Mouse (Mus musculus) hindbrain, embryonic 13.5 days (tissue): ENCODE measurements around the gene Atp5mpl. TPM values are rescaled to one million over a fixed set of nuclear protein-coding genes. Genes with fewer than 3 reads are reported as not detected.

Source experiments
- ATAC-seq: fragments of 200-750 bp; cut with Nextera tagmentation; 2 replicates; pipeline ENCODE4 v1.8.0; 2017; ENCODE audit warnings: moderate TSS enrichment; ENCODE audit not compliant: low FRiP score
- H3K27ac ChIP-seq: fragments of 300-500 bp; sonication (generic); 2 replicates; pipeline ENCODE4 v1.5.1; 2015; ENCODE audit warnings: inconsistent platforms, mild to moderate bottlenecking, moderate library complexity
- H3K27me3 ChIP-seq: fragments of 300-500 bp; sonication (generic); 2 replicates; pipeline ENCODE4 v1.6.1; 2015; ENCODE audit warnings: mild to moderate bottlenecking, inconsistent platforms
- H3K36me3 ChIP-seq: fragments of 300-500 bp; sonication (generic); 2 replicates; pipeline ENCODE4 v1.6.1; 2015; ENCODE audit warnings: mild to moderate bottlenecking, inconsistent platforms
- H3K4me1 ChIP-seq: fragments of 300-500 bp; sonication (generic); replicated peaks from 2 replicates; pipeline ENCODE4 v1.6.1; 2015; ENCODE audit warnings: inconsistent platforms
- H3K4me2 ChIP-seq: fragments of 300-500 bp; sonication (generic); 2 replicates; pipeline ENCODE4 v1.6.1; 2015; ENCODE audit warnings: inconsistent platforms, mild to moderate bottlenecking, moderate library complexity
- H3K4me3 ChIP-seq: fragments of 300-500 bp; sonication (generic); 2 replicates; pipeline ENCODE4 v1.5.1; 2015; ENCODE audit warnings: mild to moderate bottlenecking, inconsistent platforms
- H3K9ac ChIP-seq: fragments of 300-500 bp; sonication (generic); 2 replicates; pipeline ENCODE4 v1.6.1; 2015; ENCODE audit warnings: mild to moderate bottlenecking, inconsistent platforms
- H3K9me3 ChIP-seq: fragments of 300-500 bp; sonication (generic); 2 replicates; pipeline ENCODE4 v1.6.1; 2016; ENCODE audit warnings: inconsistent platforms
- WGBS: fragments of 180-500 bp; shearing (Covaris S2); methylation state at CpG from one replicate; pipeline ENCODE4 v1.1.7; 2015; 5-methylcytosine and 5-hydroxymethylcytosine counted together
- polyA plus RNA-seq: library from polyadenylated mRNA; unstranded; fragments of >200 nt; fragmentation: Nextera tagmentation; extraction: Ambion mirVana; gene quantifications from 2 replicates; pipeline ENCODE4 v1.2.1, GENCODE M21; 2015

Atp5mpl gene
- 734 and 738 TPM in 2 replicates for polyA plus RNA-seq

DNA sequence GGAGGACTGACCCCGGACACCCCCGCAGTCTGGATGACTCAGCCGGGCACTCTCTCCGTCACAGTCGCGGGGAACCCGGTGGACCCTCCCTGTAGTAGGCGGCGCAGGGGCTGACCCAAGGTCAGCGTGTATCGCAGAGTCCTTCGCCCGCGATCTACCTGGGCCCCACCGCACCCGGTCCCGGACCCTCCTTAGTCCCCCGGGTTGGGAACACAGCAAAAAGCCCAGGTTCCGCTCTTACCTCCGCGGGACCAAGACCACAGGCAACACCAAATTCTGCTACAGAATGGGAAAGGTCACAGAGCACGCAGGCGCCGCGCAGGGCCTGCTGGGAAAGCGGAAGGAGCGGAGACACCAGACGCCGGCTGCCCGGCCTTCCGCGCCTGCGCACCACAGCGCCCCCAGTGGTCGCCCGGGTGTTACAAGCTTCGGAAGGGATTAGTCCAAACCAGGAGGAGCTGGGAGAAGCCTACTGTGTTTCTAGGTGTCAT lies at the start of gene Atp5mpl:
Gene Atp5mpl (minus strand): TSS at position 295 of the 491 bp plus-strand sequence.
- H3K27ac ChIP-seq, result peak within 1 kb of the TSS; percentile 74
- peak within 1 kb of the TSS; percentile 97 for H3K4me3 ChIP-seq
- peak within 1 kb of the TSS; percentile 98 for H3K9ac ChIP-seq
- H3K9me3 ChIP-seq, result no peaks in the 10 kb centered on the region
- H3K36me3 ChIP-seq, result peaks cover 12% of the 10 kb centered on the region
- no peaks in the 10 kb centered on the region for H3K27me3 ChIP-seq
- ATAC-seq, result peak; percentile 94
- H3K4me2 ChIP-seq, result peak within 1 kb of the TSS; percentile 82
- 1% methylated on average over 37 of the region's 37 CpGs for WGBS
- peaks cover 29% of the 10 kb centered on the region for H3K4me1 ChIP-seq

DNA sequence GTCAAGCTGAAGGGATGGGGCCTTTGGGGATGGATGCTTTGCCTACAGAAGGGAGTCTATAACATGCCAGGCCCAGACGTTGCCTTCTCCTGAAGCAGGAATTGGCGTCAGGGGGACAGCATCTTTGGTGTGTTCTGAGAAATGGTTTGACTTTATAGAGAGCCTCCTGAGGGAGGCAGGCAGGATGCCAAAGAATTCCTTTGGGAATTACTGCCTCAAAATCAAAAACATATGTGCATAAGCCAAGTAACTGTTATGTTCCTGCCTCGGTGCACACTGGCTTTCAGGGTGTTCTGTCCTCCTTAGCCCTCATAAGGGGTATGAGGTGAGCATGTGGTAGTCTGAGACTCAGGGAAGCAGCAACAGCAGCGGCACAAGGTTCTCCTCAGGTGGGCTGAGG lies 49.6 kb upstream of the Atp5mpl start:
- Histone ChIP-seq H3K9me3 (no peaks in the 10 kb centered on the region), H3K27me3 (no peaks in the 10 kb centered on the region), H3K4me3 (no peak overlapping the region), H3K27ac (no peak overlapping the region), H3K9ac (no peak overlapping the region), H3K4me2 (no peak overlapping the region), H3K4me1 (peaks cover 10% of the 10 kb centered on the region), H3K36me3 (no peaks in the 10 kb centered on the region)
- 80% methylated on average over 4 of the region's 4 CpGs for WGBS
- ATAC-seq, result no peak

DNA sequence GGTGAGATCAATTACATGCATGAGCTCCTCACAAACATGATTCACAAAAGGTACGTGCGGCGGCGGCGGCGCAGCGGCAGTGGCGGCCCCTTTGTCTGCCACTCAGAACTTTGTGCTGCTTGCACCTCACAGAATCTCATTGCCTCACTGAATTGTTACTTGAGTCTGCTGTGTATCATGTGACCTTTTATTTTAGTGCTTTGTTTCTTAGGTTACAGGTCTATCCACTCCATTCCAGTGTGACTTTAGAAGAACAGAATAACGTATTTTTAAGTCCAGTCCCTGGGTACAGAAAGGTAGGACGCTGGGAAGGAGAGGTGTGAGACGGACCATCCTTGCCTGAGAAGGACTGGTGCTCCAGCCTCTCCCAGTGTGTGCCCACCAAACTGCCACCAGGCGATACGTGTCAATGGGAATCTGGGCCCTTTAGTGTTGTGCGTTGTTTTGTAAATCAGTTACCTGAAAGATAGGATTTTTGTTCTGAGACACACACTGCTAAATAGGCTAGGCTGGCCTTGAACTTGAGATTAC lies 46.6 kb upstream of the Atp5mpl start:
- ATAC-seq, result peak; percentile 17; the same call in 1 of the 2 replicates

DNA sequence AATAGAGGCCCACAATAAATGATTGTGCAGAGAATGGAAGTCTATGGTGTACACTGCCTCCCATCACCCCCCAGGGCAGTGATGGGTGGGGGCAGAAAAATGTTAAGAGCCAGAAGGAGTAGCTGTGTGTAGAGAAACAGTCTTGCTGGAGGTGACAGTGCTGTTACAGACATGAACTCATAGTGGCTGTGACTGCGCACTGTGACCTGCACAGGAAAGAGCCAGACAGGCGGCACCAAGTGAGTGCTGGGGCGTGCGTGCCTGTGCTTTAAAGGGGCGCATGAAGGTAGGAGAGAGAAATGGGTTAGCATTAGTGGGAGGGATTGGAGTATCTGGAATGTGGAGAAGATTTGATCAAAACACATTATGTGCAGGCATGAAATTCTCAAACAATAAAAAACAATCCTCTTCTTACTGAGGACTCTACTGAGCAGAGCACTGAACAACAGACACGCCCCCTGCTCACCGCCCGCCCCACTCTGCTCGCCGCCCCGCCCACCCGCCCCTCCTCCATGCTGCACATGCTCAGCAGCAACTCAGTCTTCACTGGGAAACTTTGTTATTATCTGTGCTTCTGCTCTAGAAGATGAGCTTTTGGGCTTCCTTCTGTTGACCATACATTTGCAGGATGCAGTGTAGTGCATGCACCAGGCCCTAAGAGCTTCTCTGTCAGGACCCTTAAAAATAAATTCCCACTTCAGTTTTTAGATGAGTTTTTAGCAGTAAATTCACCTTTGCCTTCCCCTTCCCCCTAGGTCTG lies 45.9 kb upstream of the Atp5mpl start:
- Histone ChIP-seq H3K4me2 (peak overlapping the region; percentile 48), H3K27ac (peak overlapping the region; percentile 32; the same call in 1 of the 2 replicates), H3K9ac (peak overlapping the region; percentile 46; the same call in 1 of the 2 replicates), H3K4me1 (peaks cover 10% of the 10 kb centered on the region), H3K4me3 (peak overlapping the region; percentile 20), H3K27me3 (no peaks in the 10 kb centered on the region), H3K36me3 (no peaks in the 10 kb centered on the region), H3K9me3 (no peaks in the 10 kb centered on the region)
- 27% methylated on average over 12 of the region's 12 CpGs for WGBS
- peak; percentile 83 for ATAC-seq

More for the DNA sequence above, 46.6 kb upstream of the Atp5mpl start:
- Histone ChIP-seq H3K9ac (peak overlapping the region; percentile 46; the same call in 1 of the 2 replicates), H3K4me3 (peak overlapping the region; percentile 20), H3K27ac (peak overlapping the region; percentile 32; the same call in 1 of the 2 replicates), H3K4me1 (peaks cover 10% of the 10 kb centered on the region), H3K27me3 (no peaks in the 10 kb centered on the region), H3K4me2 (peak overlapping the region; percentile 48), H3K9me3 (no peaks in the 10 kb centered on the region), H3K36me3 (no peaks in the 10 kb centered on the region)
- WGBS, result 13% methylated on average over 14 of the region's 14 CpGs

DNA sequence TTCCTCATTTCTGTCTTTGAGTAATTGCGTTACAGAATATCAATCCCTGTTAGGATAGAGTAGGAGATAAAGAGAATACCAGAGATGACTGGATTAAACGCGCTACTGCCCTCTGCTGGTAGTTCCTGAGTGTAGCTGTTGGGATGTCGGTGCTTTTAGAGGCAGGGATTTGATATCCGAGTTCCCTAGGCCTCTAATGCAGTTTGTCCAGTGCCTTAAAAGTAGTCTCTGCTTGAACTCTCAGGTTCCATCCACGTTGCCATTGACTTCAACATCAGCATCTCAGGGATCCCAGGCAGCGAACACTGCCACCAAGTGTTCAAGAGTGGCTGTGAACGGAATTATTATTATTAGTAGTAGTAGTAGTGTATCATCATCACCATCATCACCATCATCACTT lies 34.4 kb upstream of the Atp5mpl start:
- 0 out of 2 replicates have a peak, but pooled peaks have one; percentile 21 for ATAC-seq
- no peaks in the 10 kb centered on the region for H3K9me3 ChIP-seq
- no peak overlapping the region for H3K4me3 ChIP-seq
- H3K27me3 ChIP-seq, result no peaks in the 10 kb centered on the region
- no peak overlapping the region for H3K9ac ChIP-seq
- H3K4me1 ChIP-seq, result no peaks in the 10 kb centered on the region
- 23% methylated on average over 8 of the region's 8 CpGs for WGBS
- H3K36me3 ChIP-seq, result no peaks in the 10 kb centered on the region
- H3K27ac ChIP-seq, result no peak overlapping the region
- no peak overlapping the region for H3K4me2 ChIP-seq

DNA sequence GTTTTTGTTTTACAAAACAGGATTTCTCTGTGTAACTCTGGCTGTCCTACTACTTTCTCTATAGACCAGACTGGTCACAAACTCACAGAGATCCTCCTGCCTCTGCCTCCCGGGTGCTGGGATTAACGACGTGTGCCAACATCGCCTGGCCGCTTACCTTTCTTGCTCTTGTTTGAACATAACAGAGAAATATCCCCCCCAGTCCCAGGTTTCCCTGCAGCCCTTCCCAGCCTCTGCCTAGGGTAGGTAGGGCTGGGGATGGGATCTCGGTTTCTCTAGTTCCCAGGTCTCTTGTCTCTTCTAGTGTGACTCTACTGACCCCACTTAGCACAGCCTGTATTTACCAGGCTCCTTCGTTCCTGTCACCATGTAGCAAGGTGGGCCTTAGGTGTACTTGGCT lies 33.0 kb upstream of the Atp5mpl start:
- Histone ChIP-seq H3K4me1 (no peaks in the 10 kb centered on the region), H3K9ac (no peak overlapping the region), H3K27me3 (no peaks in the 10 kb centered on the region), H3K4me3 (no peak overlapping the region), H3K4me2 (no peak overlapping the region), H3K27ac (no peak overlapping the region), H3K36me3 (no peaks in the 10 kb centered on the region), H3K9me3 (no peaks in the 10 kb centered on the region)
- whole genome bisulfite sequencing, result 98% methylated on average over 7 of the region's 7 CpGs
- ATAC-seq, result no peak

DNA sequence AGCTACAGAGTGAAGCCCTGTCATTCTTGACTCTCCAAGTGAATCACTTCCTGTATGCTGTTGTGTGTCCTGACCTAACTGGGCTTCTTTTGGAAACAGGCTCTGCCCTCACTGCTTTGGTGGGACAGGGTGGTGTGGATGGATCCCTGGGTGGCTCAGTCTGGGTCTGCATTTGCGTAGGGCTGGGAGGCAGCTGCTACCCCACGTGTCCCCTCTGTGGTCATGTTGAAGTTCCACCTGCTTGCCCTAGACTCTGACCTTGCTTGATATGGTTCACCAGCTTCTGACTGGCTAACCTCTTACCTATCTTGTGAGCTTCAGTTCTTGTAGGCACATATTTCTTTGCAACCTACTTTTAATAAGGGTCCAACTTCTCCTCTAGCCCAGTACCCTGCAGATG lies 28.4 kb upstream of the Atp5mpl start:
- H3K4me3 ChIP-seq, result no peak overlapping the region
- no peak overlapping the region for H3K9ac ChIP-seq
- H3K4me2 ChIP-seq, result no peak overlapping the region
- no peaks in the 10 kb centered on the region for H3K9me3 ChIP-seq
- 98% methylated on average over 2 of the region's 2 CpGs for WGBS
- no peaks in the 10 kb centered on the region for H3K4me1 ChIP-seq
- no peak for ATAC-seq
- H3K27ac ChIP-seq, result no peak overlapping the region
- no peaks in the 10 kb centered on the region for H3K36me3 ChIP-seq
- H3K27me3 ChIP-seq, result no peaks in the 10 kb centered on the region

DNA sequence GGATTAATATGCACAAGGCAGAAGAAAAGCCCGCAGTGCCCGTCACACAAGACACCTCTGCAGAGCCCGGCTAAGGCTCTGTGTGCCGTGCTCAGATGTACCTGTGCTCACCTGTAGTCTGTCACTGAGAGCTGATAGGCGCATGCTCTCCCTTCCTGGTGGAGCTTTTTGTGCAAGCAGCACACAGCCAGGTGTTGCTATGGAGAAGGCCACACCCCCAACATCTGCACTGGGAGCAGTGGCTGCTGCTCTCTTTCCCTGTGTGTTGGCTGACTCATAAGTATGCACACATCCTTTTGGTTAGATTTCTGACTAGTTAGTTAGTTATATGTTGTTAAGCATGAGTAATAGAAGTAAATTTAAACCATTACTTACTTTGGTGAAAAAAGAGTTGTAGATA lies 25.8 kb upstream of the Atp5mpl start:
- Histone ChIP-seq H3K9me3 (no peaks in the 10 kb centered on the region), H3K36me3 (no peaks in the 10 kb centered on the region), H3K9ac (no peak overlapping the region), H3K27ac (no peak overlapping the region), H3K27me3 (no peaks in the 10 kb centered on the region), H3K4me1 (no peaks in the 10 kb centered on the region), H3K4me2 (no peak overlapping the region), H3K4me3 (no peak overlapping the region)
- no peak for ATAC-seq
- WGBS, result 90% methylated on average over 5 of the region's 5 CpGs

DNA sequence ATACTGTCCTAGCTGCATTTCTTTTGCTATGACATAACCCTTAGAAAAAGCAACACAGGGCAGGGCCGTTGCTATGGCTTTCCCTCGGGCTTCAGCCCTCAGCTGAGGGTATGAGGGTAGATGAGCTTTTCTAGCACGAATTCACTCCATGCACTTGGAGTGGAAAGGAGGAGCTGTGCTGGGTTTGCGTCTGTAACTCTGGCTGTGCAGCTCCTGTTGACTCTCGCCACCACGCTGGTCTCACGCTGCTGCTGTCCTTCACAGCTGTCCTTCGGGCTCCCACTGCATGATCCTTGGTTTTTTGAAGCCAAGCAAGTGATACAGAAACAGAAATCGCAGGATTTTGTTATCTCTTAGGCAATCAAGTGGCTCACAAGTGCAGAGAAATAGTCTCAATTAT lies 20.0 kb upstream of the Atp5mpl start:
- Histone ChIP-seq H3K9ac (no peak overlapping the region), H3K4me1 (no peaks in the 10 kb centered on the region), H3K4me2 (no peak overlapping the region), H3K36me3 (no peaks in the 10 kb centered on the region), H3K9me3 (no peaks in the 10 kb centered on the region), H3K27ac (no peak overlapping the region), H3K4me3 (no peak overlapping the region), H3K27me3 (no peaks in the 10 kb centered on the region)
- WGBS, result 56% methylated on average over 9 of the region's 9 CpGs
- no peak for ATAC-seq

DNA sequence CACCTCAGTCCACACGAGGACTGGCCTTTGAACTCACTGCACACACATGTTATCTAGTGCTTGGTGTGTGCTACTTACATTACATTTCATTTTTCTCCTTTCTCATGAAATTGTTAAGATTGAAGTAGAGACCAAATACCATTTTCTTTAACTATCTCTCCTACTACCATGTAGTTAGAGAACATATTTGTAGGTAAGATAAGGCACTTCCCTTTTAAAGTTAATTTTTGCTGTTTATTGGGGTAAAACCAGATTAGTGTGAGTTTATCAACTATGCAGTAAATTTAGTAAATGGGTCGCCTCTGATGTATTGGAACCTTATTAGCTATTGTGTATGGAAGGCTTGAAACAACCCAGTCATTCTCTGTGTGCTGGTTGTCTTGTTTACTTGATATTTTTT lies 16.4 kb upstream of the Atp5mpl start:
- H3K9ac ChIP-seq, result no peak overlapping the region
- 81% methylated on average over 2 of the region's 2 CpGs for WGBS
- no peak for ATAC-seq
- no peaks in the 10 kb centered on the region for H3K4me1 ChIP-seq
- H3K4me3 ChIP-seq, result no peak overlapping the region
- H3K27me3 ChIP-seq, result no peaks in the 10 kb centered on the region
- H3K4me2 ChIP-seq, result no peak overlapping the region
- H3K36me3 ChIP-seq, result no peaks in the 10 kb centered on the region
- H3K9me3 ChIP-seq, result no peaks in the 10 kb centered on the region
- no peak overlapping the region for H3K27ac ChIP-seq

DNA sequence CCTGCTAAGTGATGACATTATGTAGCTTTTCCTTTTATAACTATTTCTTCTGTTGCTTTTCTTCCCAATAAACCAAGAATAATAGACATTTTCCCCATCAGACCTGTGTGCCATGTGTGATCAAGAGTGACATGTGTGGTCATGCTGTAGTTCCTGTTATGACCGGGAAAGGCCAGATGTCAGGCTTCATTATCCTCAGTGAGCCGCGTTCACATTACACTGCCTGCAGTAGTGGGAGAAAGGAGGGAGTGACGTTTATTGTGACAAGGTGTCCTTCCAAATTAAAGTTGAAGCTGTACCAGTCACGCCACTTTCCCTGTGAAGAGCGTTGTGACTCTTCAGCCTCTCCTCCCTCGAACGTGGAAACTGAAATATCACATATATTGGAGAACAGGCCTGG lies 15.1 kb upstream of the Atp5mpl start:
- no peak overlapping the region for H3K4me2 ChIP-seq
- ATAC-seq, result no peak
- H3K4me1 ChIP-seq, result peaks cover 7% of the 10 kb centered on the region
- H3K27ac ChIP-seq, result no peak overlapping the region
- no peak overlapping the region for H3K9ac ChIP-seq
- H3K27me3 ChIP-seq, result no peaks in the 10 kb centered on the region
- no peak overlapping the region for H3K4me3 ChIP-seq
- H3K36me3 ChIP-seq, result no peaks in the 10 kb centered on the region
- no peaks in the 10 kb centered on the region for H3K9me3 ChIP-seq
- 74% methylated on average over 8 of the region's 8 CpGs for WGBS

DNA sequence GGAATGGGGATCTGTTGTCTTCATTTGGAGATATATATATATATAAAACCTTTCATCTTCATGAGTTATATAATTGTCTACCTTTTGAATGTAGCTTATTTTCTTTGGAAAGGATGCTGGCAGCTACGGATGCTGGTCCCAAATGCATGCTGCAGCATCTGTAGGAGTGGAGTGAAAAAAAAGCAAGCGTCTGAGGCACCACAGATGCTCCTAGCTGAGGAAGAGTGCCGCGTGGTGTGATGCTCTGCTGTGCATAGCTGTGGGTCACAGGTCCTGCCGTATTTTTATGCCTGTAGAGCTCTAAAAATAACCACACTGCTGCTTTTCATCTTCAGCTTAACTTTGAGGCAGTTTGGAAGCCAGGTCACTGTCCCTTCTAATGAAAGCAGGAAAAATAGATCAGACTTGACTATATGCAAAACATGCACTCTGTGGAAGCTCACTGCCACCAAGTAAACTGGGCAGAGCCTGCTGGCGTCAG lies 14.2 kb upstream of the Atp5mpl start, which contains the start of gene Rd3l:
Gene Rd3l (minus strand): TSS at position 431 of the 481 bp plus-strand sequence.
- Histone ChIP-seq H3K4me2 (no peak within 1 kb of the TSS), H3K9ac (no peak within 1 kb of the TSS), H3K9me3 (no peaks in the 10 kb centered on the region), H3K4me3 (no peak within 1 kb of the TSS), H3K36me3 (no peaks in the 10 kb centered on the region), H3K27me3 (no peaks in the 10 kb centered on the region), H3K4me1 (peaks cover 13% of the 10 kb centered on the region), H3K27ac (no peak within 1 kb of the TSS)
- ATAC-seq, result no peak
- 72% methylated on average over 6 of the region's 6 CpGs for WGBS
